Mouse (Mus musculus): ENCODE data around the gene AI413582. TPM values are rescaled to one million over a fixed set of nuclear protein-coding genes. Genes with fewer than 3 reads are reported as not detected.

AI413582 gene
- total RNA-seq (2017): 13.8 and 14.5 TPM in 2 replicates

- peak; percentile 69 to 84 for ATAC-seq (replicated peaks in 1 of 2; ENCODE audit: insufficient read depth in 1 of 2, low FRiP score in 2 of 2, low TSS enrichment in 1 of 2, low read depth in 1 of 2, poor library complexity in 2 of 2, severe bottlenecking in 2 of 2)
Observed at GRCm38 (mm10) chr17:27565163-27565941, at the start of gene AI413582. Gene AI413582, minus strand, starts transcription at chr17:27565756.

- no peak for ATAC-seq (replicated peaks in 1 of 2; ENCODE audit: insufficient read depth in 1 of 2, low FRiP score in 2 of 2, low TSS enrichment in 1 of 2, low read depth in 1 of 2, poor library complexity in 2 of 2, severe bottlenecking in 2 of 2)
Observed at GRCm38 (mm10) chr17:27613016-27613415, 47.5 kb upstream of the AI413582 start.

GRCm38 (mm10) chr17:27611994-27612393 lies 46.4 kb upstream of the AI413582 start:
- ATAC-seq (replicated peaks in 1 of 2; ENCODE audit: insufficient read depth in 1 of 2, low FRiP score in 2 of 2, low TSS enrichment in 1 of 2, low read depth in 1 of 2, poor library complexity in 2 of 2, severe bottlenecking in 2 of 2): no peak

GRCm38 (mm10) chr17:27611519-27611884 lies 45.9 kb upstream of the AI413582 start:
- ATAC-seq (replicated peaks in 1 of 2; ENCODE audit: insufficient read depth in 1 of 2, low FRiP score in 2 of 2, low TSS enrichment in 1 of 2, low read depth in 1 of 2, poor library complexity in 2 of 2, severe bottlenecking in 2 of 2): no peak

GRCm38 (mm10) chr17:27610679-27611518 lies 45.3 kb upstream of the AI413582 start:
- ATAC-seq (replicated peaks in 1 of 2; ENCODE audit: insufficient read depth in 1 of 2, low FRiP score in 2 of 2, low TSS enrichment in 1 of 2, low read depth in 1 of 2, poor library complexity in 2 of 2, severe bottlenecking in 2 of 2): no peak

- ATAC-seq (replicated peaks in 1 of 2; ENCODE audit: insufficient read depth in 1 of 2, low FRiP score in 2 of 2, low TSS enrichment in 1 of 2, low read depth in 1 of 2, poor library complexity in 2 of 2, severe bottlenecking in 2 of 2): no peak
Observed at GRCm38 (mm10) chr17:27609576-27609975, 44.0 kb upstream of the AI413582 start.

- peak; percentile 55 to 61; a peak in 3 of 4 replicates for ATAC-seq (replicated peaks in 1 of 2; ENCODE audit: insufficient read depth in 1 of 2, low FRiP score in 2 of 2, low TSS enrichment in 1 of 2, low read depth in 1 of 2, poor library complexity in 2 of 2, severe bottlenecking in 2 of 2)
Observed at GRCm38 (mm10) chr17:27603522-27604234, 38.1 kb upstream of the AI413582 start.

- ATAC-seq (replicated peaks in 1 of 2; ENCODE audit: insufficient read depth in 1 of 2, low FRiP score in 2 of 2, low TSS enrichment in 1 of 2, low read depth in 1 of 2, poor library complexity in 2 of 2, severe bottlenecking in 2 of 2): no peak
Observed at GRCm38 (mm10) chr17:27603036-27603435, 37.5 kb upstream of the AI413582 start.

- ATAC-seq (replicated peaks in 1 of 2; ENCODE audit: insufficient read depth in 1 of 2, low FRiP score in 2 of 2, low TSS enrichment in 1 of 2, low read depth in 1 of 2, poor library complexity in 2 of 2, severe bottlenecking in 2 of 2): no peak
Observed at GRCm38 (mm10) chr17:27600869-27601268, 35.3 kb upstream of the AI413582 start.

GRCm38 (mm10) chr17:27600286-27600685 lies 34.7 kb upstream of the AI413582 start:
- no peak for ATAC-seq (replicated peaks in 1 of 2; ENCODE audit: insufficient read depth in 1 of 2, low FRiP score in 2 of 2, low TSS enrichment in 1 of 2, low read depth in 1 of 2, poor library complexity in 2 of 2, severe bottlenecking in 2 of 2)

- ATAC-seq (replicated peaks in 1 of 2; ENCODE audit: insufficient read depth in 1 of 2, low FRiP score in 2 of 2, low TSS enrichment in 1 of 2, low read depth in 1 of 2, poor library complexity in 2 of 2, severe bottlenecking in 2 of 2): no peak
Observed at GRCm38 (mm10) chr17:27596376-27597190, 31.0 kb upstream of the AI413582 start.

GRCm38 (mm10) chr17:27595659-27596375 lies 30.3 kb upstream of the AI413582 start:
- ATAC-seq (replicated peaks in 1 of 2; ENCODE audit: insufficient read depth in 1 of 2, low FRiP score in 2 of 2, low TSS enrichment in 1 of 2, low read depth in 1 of 2, poor library complexity in 2 of 2, severe bottlenecking in 2 of 2): no peak

GRCm38 (mm10) chr17:27592565-27592910 lies 27.0 kb upstream of the AI413582 start:
- no peak for ATAC-seq (replicated peaks in 1 of 2; ENCODE audit: insufficient read depth in 1 of 2, low FRiP score in 2 of 2, low TSS enrichment in 1 of 2, low read depth in 1 of 2, poor library complexity in 2 of 2, severe bottlenecking in 2 of 2)

- ATAC-seq (replicated peaks in 1 of 2; ENCODE audit: insufficient read depth in 1 of 2, low FRiP score in 2 of 2, low TSS enrichment in 1 of 2, low read depth in 1 of 2, poor library complexity in 2 of 2, severe bottlenecking in 2 of 2): no peak
Observed at GRCm38 (mm10) chr17:27591826-27592564, 26.4 kb upstream of the AI413582 start.

- ATAC-seq (replicated peaks in 1 of 2; ENCODE audit: insufficient read depth in 1 of 2, low FRiP score in 2 of 2, low TSS enrichment in 1 of 2, low read depth in 1 of 2, poor library complexity in 2 of 2, severe bottlenecking in 2 of 2): peak; percentile 47 to 65
Observed at GRCm38 (mm10) chr17:27588231-27588630, 22.7 kb upstream of the AI413582 start.

GRCm38 (mm10) chr17:27587252-27587651 lies 21.7 kb upstream of the AI413582 start:
- no peak for ATAC-seq (replicated peaks in 1 of 2; ENCODE audit: insufficient read depth in 1 of 2, low FRiP score in 2 of 2, low TSS enrichment in 1 of 2, low read depth in 1 of 2, poor library complexity in 2 of 2, severe bottlenecking in 2 of 2)
